ENCODE assay signal across 8 mouse cellular contexts in the genomic region with DNA sequence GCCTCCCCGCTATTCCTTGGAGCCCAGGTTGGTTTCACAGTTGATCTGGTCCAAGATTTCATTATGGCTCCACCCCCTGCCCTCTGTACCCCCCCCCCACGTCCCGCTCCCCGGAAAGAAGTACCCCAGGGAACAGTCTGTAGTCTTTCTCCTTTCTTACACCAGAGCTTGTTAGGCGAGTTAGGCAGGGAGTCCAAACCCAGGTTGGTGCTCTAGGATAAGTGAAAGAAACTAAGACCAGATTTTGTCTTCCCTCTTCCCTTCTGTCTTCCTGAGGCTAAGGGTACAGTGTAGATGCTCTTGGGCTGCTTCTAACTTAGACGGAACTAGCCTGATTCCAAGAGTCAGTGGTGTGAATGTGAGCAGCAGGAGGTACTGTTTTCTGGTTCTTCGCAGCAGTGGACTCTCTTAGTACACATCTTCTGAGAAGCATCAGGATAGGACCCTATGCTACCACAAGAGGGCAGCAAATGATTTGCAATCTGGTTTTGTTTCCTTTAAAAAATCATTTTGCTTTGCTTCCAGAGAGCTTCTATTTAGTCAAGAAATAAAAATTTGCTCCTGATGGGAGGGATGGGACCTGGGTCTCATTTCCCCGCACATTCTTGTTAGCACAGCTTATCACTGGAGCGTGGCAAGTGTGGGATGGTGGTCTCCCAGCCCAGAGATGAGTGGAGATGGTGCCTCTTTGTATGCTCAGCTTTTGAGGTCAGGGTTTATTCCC.
DNase-seq lines count a peak whose midpoint lies in the region; ATAC-seq and TF ChIP-seq lines count a peak whose summit lies in the region.

No protein-coding gene starts in this region.

- in situ Hi-C loops in Patski (cut with MboI; ENCODE audit: low pct_unique_long_range_greater_than_20kb): no loop called here

- POLR2A ChIA-PET in Patski (lab: Charles Lee): no interaction called here

- DNase-seq in gastrocnemius, adult 2 months: no peak
- no peak for DNase-seq in gastrocnemius, postnatal 36 days
- peak; percentile 20 for DNase-seq in Patski (ENCODE audit: low read depth, low spot score)
- DNase-seq in embryo, embryonic 11.5 days (ENCODE audit: low read depth, low spot score): peak; percentile 65
- DNase-seq in heart, postnatal 10 days: peak; percentile 48 to 66
- DNase-seq in layer of hippocampus, adult 8-10 months (ENCODE audit: low spot score in 2 of 2): peak; percentile 50 to 72
- peak; percentile 73 for DNase-seq in mesoderm, embryonic 11.5 days (ENCODE audit: low read depth, low spot score)
- DNase-seq in splenic B cell, adult 2 months (ENCODE audit: low read depth, low spot score): peak; percentile 45

- no peak overlapping the region for H3K4me3 ChIP-seq in gastrocnemius, adult 2 months

- no peaks in the 10 kb centered on the region for H3K27me3 ChIP-seq in Patski
- H3K27me3 ChIP-seq in splenic B cell, adult 2 months (ENCODE audit: control insufficient read depth, insufficient read depth, low read length, poor library complexity, severe bottlenecking): no peaks in the 10 kb centered on the region

- no peaks in the 10 kb centered on the region for H3K36me3 ChIP-seq in splenic B cell, adult 2 months (ENCODE audit: control insufficient read depth, insufficient read depth, low read length, poor library complexity, severe bottlenecking)

- CTCF ChIA-PET in Patski (lab: Charles Lee): interaction anchor here (0.6 to 1.2 kb wide), 5 partner anchors 9 to 339 kb away, joined by 3 read pairs; a partner anchor contains a TSS

- intact Hi-C loops in gastrocnemius, adult 2 months (cut with DNase I): no loop called here
- intact Hi-C loops in gastrocnemius, postnatal 36 days (cut with DNase I): no loop called here
- intact Hi-C loops in heart, postnatal 10 days (cut with DNase I): loop anchor here (10.0 kb wide), 1 partner anchor 477 kb away; no protein-coding TSS in a partner anchor

- no peak overlapping the region for H3K27ac ChIP-seq in gastrocnemius, adult 2 months

- ATAC-seq in Patski: peak; percentile 93

- TF ChIP-seq CTCF in gastrocnemius, adult 2 months (IDR thresholded peaks at IDR 0.05): peak; percentile 78
- TF ChIP-seq CTCF in Patski (IDR thresholded peaks at IDR 0.05): peak; percentile 73

Comparison
In these comparisons a context has a peak if more than half of its experiments do, and no peak if none do; other contexts are left out.
1. DNase-seq: peak in Patski (single experiment), embryo, embryonic 11.5 days (single experiment), heart, postnatal 10 days (2 of 2), layer of hippocampus, adult 8-10 months (2 of 2), mesoderm, embryonic 11.5 days (single experiment) and splenic B cell, adult 2 months (single experiment); none in gastrocnemius, adult 2 months (single experiment) and gastrocnemius, postnatal 36 days (0 of 2).